Mouse (Mus musculus) embryo, embryonic 11 days (tissue): ENCODE data around the gene Snrnp25.
A peak's percentile ranks its signal among the peaks of the same experiment; 100 is the strongest.

Experiments
- DNase-seq: peaks from one replicate; pipeline ENCODE4 v3.0.0-alpha.2; 2015

Gene Snrnp25

GRCm38 (mm10) chr11:32225222-32226104, 20.2 kb downstream of the Snrnp25 start:
- peak; percentile 34 for DNase-seq

- DNase-seq: peak; percentile 94
These were observed 21.1 kb downstream of the Snrnp25 start, which contains the start of gene Mpg for GRCm38 (mm10) chr11:32226124-32226871. Mpg (plus strand) TSS chr11:32226505.

- no peak for DNase-seq
These were observed 21.8 kb downstream of the Snrnp25 start for GRCm38 (mm10) chr11:32227041-32227440.

GRCm38 (mm10) chr11:32227555-32227954, 22.3 kb downstream of the Snrnp25 start:
- no peak for DNase-seq

GRCm38 (mm10) chr11:32228292-32228845, 23.2 kb downstream of the Snrnp25 start:
- no peak for DNase-seq

GRCm38 (mm10) chr11:32230220-32230619, 25.0 kb downstream of the Snrnp25 start:
- no peak for DNase-seq

- no peak for DNase-seq
These were observed 25.9 kb downstream of the Snrnp25 start for GRCm38 (mm10) chr11:32231125-32231524.

GRCm38 (mm10) chr11:32232848-32233247, 27.6 kb downstream of the Snrnp25 start:
- DNase-seq: no peak

- DNase-seq: no peak
These were observed 28.7 kb downstream of the Snrnp25 start for GRCm38 (mm10) chr11:32233895-32234294.

- DNase-seq: no peak
These were observed 29.7 kb downstream of the Snrnp25 start for GRCm38 (mm10) chr11:32234816-32235485.

- DNase-seq: no peak
These were observed 30.4 kb downstream of the Snrnp25 start for GRCm38 (mm10) chr11:32235646-32236045.

- no peak for DNase-seq
These were observed 30.9 kb downstream of the Snrnp25 start for GRCm38 (mm10) chr11:32236132-32236531.

- peak; percentile 75 for DNase-seq
These were observed 31.6 kb downstream of the Snrnp25 start for GRCm38 (mm10) chr11:32236712-32237410.

GRCm38 (mm10) chr11:32237411-32237795, 32.2 kb downstream of the Snrnp25 start:
- no peak for DNase-seq

GRCm38 (mm10) chr11:32238093-32238860, 33.1 kb downstream of the Snrnp25 start:
- peak; percentile 75 for DNase-seq

- no peak for DNase-seq
These were observed 36.2 kb downstream of the Snrnp25 start for GRCm38 (mm10) chr11:32241391-32241790.

GRCm38 (mm10) chr11:32242209-32242608, 37.0 kb downstream of the Snrnp25 start:
- DNase-seq: no peak

GRCm38 (mm10) chr11:32243205-32243955, 38.2 kb downstream of the Snrnp25 start:
- no peak for DNase-seq

GRCm38 (mm10) chr11:32244064-32244463, 38.8 kb downstream of the Snrnp25 start:
- no peak for DNase-seq

- DNase-seq: no peak
These were observed 39.4 kb downstream of the Snrnp25 start for GRCm38 (mm10) chr11:32244617-32245016.

GRCm38 (mm10) chr11:32245614-32246013, 40.4 kb downstream of the Snrnp25 start:
- no peak for DNase-seq
